Mouse (Mus musculus) brain, embryonic 14.5 days (tissue): ENCODE data around the gene Matk.

Experiments
- CTCF ChIP-seq: fragments of 200-500 bp; IDR thresholded peaks from 2 replicates; pipeline ENCODE4 v1.5.1; 2012; ENCODE audit warnings: inconsistent platforms, mild to moderate bottlenecking, moderate library complexity, borderline replicate concordance; ENCODE audit not compliant: insufficient read depth, insufficient read length; ENCODE audit errors: extremely low read depth
- POLR2A ChIP-seq: fragments of 200-500 bp; IDR thresholded peaks from 2 replicates; pipeline ENCODE4 v1.6.1; 2012; ENCODE audit warnings: mild to moderate bottlenecking, inconsistent platforms, borderline replicate concordance; ENCODE audit not compliant: poor library complexity, insufficient read depth, insufficient read length, severe bottlenecking; ENCODE audit errors: extremely low read depth

DNA sequence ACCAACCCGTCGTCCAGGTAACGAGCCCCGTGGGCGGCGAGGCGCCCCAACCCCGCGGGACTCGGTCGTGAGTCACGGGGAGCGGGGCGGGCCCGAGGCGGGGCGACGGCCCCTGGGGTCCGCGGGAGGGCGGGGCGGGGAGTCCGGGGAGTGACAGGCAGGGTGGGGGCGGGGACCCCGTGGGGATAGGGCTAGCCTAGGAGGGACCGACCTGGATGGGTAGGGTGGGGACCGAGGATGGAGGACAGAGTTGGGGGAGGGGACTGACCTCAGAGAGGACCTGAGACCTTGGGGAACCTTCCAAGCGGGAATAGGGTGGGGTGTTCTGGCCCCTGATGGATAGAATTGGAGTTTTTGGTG lies 19.5 kb upstream of the Matk start:
- TF ChIP-seq POLR2A, result no peak
- no peak for TF ChIP-seq CTCF
